Mouse (Mus musculus) right cerebral cortex, postnatal 25 days (tissue): ENCODE measurements around the gene Ubash3b.
A peak's percentile ranks its signal among the peaks of the same experiment; 100 is the strongest.

Experiments used
- DNase-seq: peaks from one replicate; pipeline ENCODE4 v3.0.0; 2022

Gene Ubash3b

GRCm38 (mm10) chr9:41050331-41051079 is 111.0 kb downstream of the Ubash3b start:
- peak; percentile 36 for DNase-seq

DNA sequence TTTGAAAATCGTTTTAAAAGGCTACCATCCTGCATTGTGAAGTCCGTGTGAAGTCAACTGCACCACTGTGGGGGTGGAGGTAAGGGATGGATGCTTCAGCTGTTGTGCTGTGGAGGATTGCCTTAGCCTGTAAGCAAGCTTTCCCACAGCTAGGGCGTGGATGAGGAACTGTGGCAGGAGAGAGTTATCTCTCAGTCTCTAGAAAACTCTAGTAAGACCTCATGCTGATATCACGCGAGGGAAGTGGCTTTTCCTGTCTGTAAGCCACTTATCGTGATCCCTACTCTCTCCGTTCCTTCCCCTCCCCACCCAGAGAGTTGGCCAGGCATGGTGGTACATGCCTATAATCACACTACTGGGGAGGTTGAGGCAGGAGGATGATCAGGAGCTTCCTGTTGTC is 112.2 kb downstream of the Ubash3b start:
- no peak for DNase-seq

- peak; percentile 38 for DNase-seq
Measured at GRCm38 (mm10) chr9:41048820-41049219, 112.7 kb downstream of the Ubash3b start.

GRCm38 (mm10) chr9:41048216-41048615 is 113.3 kb downstream of the Ubash3b start:
- no peak for DNase-seq

- no peak for DNase-seq
Measured at GRCm38 (mm10) chr9:41047654-41048053, 113.8 kb downstream of the Ubash3b start.

DNA sequence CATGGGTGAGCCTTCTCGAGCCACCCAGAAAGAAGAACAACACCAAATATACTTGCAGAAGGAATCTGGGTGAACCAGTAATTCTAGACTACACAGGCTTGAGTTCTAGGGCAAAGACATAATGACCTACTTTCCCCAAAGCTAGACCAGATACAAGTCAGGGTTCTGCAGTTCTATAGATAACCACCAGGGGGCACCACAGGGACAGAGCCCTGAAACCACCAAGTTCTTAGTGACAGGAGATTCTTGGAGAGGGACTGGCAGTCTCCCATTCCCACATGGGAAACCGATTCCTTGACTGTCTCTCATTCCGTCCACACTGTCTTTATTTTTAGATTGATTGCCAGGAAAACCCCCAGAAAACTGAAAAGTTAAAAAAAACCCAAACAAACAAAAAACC is 116.9 kb downstream of the Ubash3b start:
- DNase-seq: peak; percentile 80

- no peak for DNase-seq
Measured at GRCm38 (mm10) chr9:41043641-41044040, 117.9 kb downstream of the Ubash3b start.

DNA sequence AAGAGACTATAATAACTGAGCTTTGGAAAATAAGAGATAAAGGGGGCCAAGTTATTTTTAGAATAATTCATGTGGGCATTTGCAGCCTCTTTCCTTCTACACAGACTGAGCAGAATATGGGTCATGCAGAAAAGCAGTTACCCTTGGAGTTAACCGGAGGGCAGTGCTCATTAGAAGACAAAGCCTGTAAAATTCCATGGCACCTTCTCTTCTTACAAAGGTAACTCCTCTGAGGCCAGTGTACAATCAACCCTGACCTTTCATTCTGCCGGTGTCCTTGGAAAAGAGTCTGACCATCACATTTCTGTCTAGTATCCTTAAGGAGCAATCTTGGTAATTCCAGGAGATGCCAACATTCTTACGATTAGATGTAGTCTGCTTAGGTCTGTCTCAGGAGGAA is 120.1 kb downstream of the Ubash3b start:
- no peak for DNase-seq

DNA sequence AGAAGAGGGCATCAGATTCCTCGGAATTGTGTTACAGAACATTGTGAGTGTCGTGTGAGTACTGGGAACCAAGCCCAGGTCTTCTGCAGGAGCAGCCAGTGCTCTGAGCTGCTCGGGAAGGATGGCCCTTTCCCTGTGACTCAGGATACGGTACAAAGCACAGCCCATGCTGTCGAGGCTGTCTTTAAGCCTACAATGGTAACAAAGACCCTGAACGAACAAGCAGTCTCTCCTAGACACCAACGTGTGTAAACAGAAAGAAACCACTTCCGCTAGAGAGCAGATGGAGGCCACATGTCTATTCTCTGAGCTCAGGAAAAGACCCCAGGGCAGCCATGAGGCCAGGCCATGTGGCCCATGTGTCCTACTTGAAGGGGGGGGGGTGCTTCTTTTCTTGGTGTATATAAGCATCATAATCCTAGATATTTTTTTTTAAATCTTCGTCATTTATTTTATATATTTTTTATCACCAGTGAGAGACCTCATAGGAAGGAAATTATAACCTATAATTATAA is 123.3 kb downstream of the Ubash3b start:
- no peak for DNase-seq

DNA sequence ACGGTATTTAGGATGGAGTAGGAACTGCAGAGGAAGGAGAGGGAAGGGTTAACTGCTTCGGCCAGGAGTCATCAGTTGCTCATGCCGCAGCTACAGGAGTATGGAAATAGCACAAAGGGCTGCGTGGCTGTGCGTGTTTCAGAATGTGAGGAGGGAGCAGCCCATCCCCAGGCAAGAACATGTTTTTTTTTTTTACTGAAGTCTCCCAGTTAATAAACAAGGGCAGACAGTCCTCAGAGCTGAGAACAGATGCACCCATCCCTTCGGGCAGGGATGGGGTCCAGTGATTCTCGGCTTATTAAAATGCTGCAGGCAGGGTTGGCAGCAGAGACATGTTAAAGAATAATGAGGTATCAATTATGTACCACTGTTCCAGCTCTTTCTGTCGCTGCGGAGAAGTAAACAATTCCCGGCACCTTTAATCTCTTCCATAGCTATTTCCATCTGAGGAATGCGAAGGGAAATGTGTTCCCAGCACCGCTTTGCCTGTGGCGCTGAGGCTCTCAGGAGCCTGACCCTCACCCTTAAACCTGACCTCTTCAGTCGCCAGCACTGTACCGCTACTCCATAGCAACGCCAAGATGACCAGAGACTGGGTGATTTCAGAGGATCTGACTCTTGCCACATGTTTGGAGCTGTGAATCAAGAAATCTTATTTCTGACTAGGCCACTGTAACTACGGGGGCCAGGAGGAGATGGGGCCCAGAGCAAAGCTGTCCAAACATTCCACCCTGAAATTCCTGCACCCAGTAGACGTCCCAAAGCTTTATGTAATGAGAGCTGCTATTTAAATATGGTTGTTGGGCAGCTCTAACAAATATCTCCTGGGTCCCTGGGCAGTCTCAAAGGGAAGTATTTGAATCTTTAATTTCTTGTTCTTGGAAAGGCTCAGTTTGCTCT is 129.7 kb downstream of the Ubash3b start:
- DNase-seq: no peak

GRCm38 (mm10) chr9:41029827-41030226 is 131.7 kb downstream of the Ubash3b start:
- DNase-seq: no peak

DNA sequence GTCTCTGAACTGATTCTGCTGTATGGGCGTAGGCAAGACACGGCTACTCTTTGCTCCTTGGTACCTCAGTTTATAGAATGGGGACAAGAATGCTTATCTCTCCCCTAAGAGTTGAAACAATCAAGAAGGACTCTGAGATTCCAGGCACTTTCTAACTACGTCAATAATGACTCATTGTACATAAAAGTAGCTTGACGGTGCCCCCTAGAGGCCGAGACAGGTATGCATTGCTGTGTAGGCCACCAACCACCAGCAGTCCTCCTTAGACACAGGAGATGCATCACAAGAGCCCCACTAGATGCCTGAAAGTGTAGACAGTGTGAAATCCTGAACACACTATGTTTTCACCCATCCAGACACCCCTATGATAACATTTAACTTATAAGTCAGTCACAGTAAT is 133.0 kb downstream of the Ubash3b start:
- peak; percentile 35 for DNase-seq

DNA sequence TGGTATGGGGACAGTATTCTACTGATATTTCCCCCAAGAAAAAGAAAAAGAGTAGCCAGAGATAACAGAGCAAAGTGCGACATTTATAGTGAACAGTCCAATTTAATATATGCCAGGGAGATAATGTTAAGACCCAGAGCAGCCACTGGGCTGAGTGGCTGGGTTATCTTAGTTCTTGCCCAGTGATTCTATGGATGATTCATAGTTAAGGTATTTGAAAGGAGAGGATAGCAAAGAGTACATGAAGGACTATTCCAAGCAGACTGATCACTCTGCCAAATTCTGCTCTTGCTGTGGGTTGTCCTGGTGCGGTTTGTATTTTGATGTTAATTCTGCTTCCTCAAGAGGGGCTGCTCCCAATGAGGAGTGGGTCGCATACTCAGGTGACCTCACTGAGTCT is 139.8 kb downstream of the Ubash3b start:
- DNase-seq: no peak

- DNase-seq: peak; percentile 50
Measured at GRCm38 (mm10) chr9:41020486-41020885, 141.0 kb downstream of the Ubash3b start.

DNA sequence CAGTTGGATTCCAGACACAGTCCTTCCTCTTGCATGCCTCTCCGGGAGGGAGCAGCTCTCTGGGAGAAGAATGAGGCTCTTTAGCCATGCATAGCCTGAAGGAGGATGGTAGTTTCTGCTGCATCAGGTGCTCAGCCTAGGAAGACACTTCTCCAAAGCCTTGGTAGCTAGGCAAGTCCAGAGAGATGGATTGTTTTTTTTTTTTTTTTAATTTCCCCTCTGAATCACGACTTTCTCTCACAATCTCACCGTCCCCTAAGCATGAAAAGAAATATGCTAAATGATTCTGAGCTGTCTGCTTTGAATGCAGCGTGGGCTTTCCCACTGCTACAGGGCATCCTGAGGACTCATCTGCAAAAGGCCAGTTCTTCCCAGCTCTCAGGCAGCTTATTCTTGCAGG is 147.0 kb downstream of the Ubash3b start:
- no peak for DNase-seq

GRCm38 (mm10) chr9:41012456-41012855 is 149.0 kb downstream of the Ubash3b start:
- DNase-seq: no peak

DNA sequence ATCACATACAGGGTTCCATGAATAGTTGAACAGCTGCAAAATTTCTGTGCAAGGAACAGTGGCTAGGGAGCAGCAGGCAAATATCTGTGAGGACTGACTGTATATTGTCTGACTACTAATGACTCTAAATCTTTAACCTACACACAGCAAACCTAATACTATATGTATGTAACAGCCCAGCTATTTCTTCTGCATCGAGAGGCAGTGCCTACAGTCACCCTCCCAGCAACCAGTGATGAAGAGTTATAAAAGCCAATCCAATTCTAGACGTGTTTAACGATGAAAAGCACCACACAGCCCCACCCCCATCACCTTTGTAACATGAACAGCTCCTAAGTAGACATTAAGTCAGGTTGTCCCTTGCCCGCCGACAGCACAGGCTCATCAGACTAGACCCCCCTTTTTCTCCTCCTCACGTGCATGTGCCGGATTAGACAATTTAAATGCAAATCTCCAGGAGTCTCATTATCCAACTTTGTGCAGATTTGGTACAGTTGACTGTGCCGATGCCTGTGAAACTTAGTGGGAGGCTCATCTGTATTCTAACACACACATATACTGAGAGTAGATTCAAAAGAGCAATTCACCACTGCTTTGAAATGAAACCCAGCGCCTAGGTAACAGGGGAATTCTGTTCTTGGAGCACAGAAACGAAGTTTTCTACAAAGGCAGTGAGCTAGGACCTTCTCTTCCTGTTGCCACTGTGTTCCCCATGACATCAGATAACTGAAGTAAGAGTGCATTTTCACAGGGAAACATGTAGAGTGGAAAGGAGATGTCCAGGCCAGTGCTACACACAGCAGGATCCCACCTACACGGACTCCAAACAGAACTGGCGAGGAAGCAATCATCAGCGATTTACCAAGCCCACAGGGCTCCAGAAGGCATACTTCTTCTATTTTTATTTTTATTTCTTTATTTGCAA is 149.7 kb downstream of the Ubash3b start:
- no peak for DNase-seq

DNA sequence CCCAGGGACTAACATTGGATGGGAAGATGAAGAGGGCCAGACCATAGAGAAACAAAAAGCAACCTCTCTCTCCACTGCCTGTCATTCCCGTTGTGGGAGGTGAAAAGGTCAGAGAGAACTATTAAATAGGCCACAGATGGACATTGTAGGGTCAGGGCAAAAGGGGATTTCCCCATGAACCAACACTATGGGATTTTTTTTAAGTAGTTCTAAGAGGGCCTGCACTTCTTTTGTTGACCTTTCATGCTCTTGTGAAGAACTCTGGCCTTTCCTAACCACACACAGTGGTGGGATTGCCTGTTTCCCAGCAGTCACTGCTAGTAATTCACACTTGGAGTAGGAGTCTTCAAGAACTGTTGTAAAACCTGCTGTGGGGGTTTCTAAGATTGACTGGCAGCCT is 153.7 kb downstream of the Ubash3b start:
- no peak for DNase-seq

DNA sequence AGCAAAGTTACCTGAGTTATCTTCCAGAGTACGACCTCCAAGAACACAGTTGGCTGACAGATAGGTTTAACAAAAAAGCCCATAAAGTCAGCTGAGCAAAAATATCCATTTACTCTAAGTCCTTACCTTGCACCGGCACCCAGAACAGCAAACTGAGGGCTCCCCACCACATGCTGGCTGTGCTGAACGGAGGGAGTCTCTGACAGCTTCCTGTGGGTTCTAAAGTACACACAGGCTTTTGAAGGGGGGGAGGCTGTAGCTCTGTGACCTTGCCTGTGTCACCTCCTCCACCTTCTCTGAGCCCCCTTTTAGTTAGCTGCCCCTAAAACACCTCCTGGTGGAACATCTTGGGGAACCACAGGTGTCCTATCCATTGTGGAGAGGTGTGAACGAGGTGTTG is 157.1 kb downstream of the Ubash3b start, which contains the start of gene Crtam:
Gene Crtam, minus strand, starts transcription at position 214 of the 400 bp plus-strand sequence.
- DNase-seq: no peak

GRCm38 (mm10) chr9:40997116-40997779 is 164.2 kb downstream of the Ubash3b start:
- no peak for DNase-seq

- no peak for DNase-seq
Measured at GRCm38 (mm10) chr9:40994075-40994474, 167.4 kb downstream of the Ubash3b start.

DNA sequence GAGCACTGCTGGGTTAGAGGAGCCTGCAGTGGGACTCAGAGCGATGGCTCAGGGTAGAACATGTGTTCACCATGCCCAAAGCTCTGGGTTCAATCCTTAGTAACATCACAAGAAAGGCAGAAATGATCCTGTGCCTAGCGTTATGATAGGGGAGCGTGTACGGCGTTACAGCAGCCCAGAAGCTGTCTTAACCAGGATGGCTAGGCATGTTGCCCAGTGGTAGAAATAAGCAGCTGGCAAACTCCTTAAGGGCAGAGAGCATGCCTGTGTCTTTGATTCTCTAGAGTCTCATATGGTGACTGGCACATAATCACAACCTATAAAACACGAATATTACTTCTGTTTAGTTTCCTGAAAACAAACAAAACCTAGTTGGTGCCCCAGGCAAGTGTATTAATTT is 170.0 kb downstream of the Ubash3b start:
- no peak for DNase-seq
